Mouse (Mus musculus) heart, embryonic 11.5 days (tissue): ENCODE measurements at regions not wholly inside any gene's neighbourhood (a gene's known extent, or its start where the extent isn't known, plus 50 kb on each side); places are given as distances from the start of the nearest gene placed in this dataset.

ENCODE experiments used
- ATAC-seq: fragments of 200-750 bp; cut with Nextera tagmentation; replicated peaks from 2 replicates; pipeline ENCODE4 v1.8.0; 2017; ENCODE audit warnings: moderate library complexity; ENCODE audit not compliant: insufficient number of reproducible peaks, low FRiP score, low TSS enrichment
- H3K27ac ChIP-seq: fragments of 300-500 bp; sonication (generic); 2 replicates; pipeline ENCODE4 v1.5.1; 2014; ENCODE audit warnings: mild to moderate bottlenecking, low read depth, low read length
- H3K27me3 ChIP-seq: fragments of 300-500 bp; sonication (generic); 2 replicates; pipeline ENCODE4 v1.6.1; 2014; ENCODE audit warnings: mild to moderate bottlenecking, low read length, mixed read lengths; ENCODE audit not compliant: control insufficient read depth, insufficient read depth
- H3K36me3 ChIP-seq: fragments of 300-500 bp; sonication (generic); 2 replicates; pipeline ENCODE4 v1.6.1; 2014; ENCODE audit warnings: mild to moderate bottlenecking, low read length, moderate library complexity, mixed read lengths; ENCODE audit not compliant: control insufficient read depth, insufficient read depth
- H3K4me1 ChIP-seq: fragments of 300-500 bp; sonication (generic); 2 replicates; pipeline ENCODE4 v1.6.1; 2014; ENCODE audit warnings: low read length; ENCODE audit not compliant: control insufficient read depth, insufficient read depth
- H3K4me2 ChIP-seq: fragments of 300-500 bp; sonication (generic); 2 replicates; pipeline ENCODE4 v1.6.1; 2014; ENCODE audit warnings: mild to moderate bottlenecking, moderate library complexity
- H3K4me3 ChIP-seq: fragments of 300-500 bp; sonication (generic); 2 replicates; pipeline ENCODE4 v1.5.1; 2014; ENCODE audit warnings: low read depth, low read length
- H3K9ac ChIP-seq: fragments of 300-500 bp; sonication (generic); 2 replicates; pipeline ENCODE4 v1.6.1; 2014; ENCODE audit warnings: mild to moderate bottlenecking, low read depth, low read length, moderate library complexity
- H3K9me3 ChIP-seq: fragments of 300-500 bp; sonication (generic); replicated peaks from 2 replicates; pipeline ENCODE4 v1.6.1; 2016; ENCODE audit warnings: low read length; ENCODE audit not compliant: control insufficient read depth
- WGBS: fragments of 180-500 bp; shearing (Covaris S2); extraction: QIAGEN DNeasy Blood & Tissue Kit; methylation state at CpG from one replicate; pipeline ENCODE4 v1.1.7; 2014; ENCODE audit not compliant: insufficient replicate concordance; 5-methylcytosine and 5-hydroxymethylcytosine counted together

DNA sequence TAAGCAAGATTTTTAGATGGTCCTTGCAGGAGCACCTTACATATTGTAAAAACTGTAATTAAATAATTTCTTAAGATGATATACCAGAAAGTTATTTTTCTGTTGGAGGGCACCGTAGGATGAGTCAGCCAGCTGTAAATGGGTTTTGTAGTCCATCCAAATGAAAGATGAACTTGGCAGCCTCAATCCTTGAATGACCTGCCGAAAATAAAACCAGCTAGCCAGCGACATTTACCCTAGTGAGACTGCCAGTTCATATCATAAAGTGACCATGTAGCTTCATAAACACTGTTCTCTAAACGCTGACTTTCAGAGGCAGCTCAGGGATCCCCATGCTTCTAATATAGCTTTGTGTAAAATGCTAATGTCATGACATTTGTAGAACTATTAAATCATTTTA, 127.8 kb downstream of the Cavin4 start:
- no peaks in the 10 kb centered on the region for H3K4me1 ChIP-seq
- 86% methylated on average over 4 of the region's 4 CpGs for WGBS
- no peaks in the 10 kb centered on the region for H3K9me3 ChIP-seq
- no peaks in the 10 kb centered on the region for H3K36me3 ChIP-seq
- ATAC-seq = no peak
- no peaks in the 10 kb centered on the region for H3K27me3 ChIP-seq
- H3K4me2 ChIP-seq = no peak overlapping the region
- H3K27ac ChIP-seq = no peak overlapping the region
- no peak overlapping the region for H3K9ac ChIP-seq
- no peak overlapping the region for H3K4me3 ChIP-seq

DNA sequence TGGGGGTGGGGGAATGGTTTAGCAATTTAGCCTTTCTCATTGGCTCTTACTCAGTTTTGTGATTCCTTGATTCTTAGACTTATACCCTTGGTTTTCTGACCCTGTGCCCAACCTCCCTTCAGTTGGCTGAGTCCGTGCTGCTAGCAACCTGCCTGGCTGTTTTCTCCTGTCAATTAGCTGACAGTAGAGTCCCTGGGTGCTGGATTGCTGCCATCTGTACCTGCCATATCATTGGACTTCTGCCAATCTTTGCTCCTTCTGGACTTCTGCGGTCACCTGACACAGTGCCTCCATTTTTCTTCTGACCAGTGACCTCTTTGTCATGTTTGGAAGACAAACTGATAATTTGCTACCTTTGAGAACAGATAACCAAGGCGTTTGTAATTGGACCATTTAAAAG, 140.5 kb downstream of the Cavin4 start:
- Histone ChIP-seq H3K4me2 (no peak overlapping the region), H3K36me3 (no peaks in the 10 kb centered on the region), H3K27ac (no peak overlapping the region), H3K4me1 (no peaks in the 10 kb centered on the region), H3K9me3 (no peaks in the 10 kb centered on the region), H3K4me3 (no peak overlapping the region), H3K27me3 (no peaks in the 10 kb centered on the region), H3K9ac (no peak overlapping the region)
- ATAC-seq = no peak
- WGBS = 55% methylated on average over 3 of the region's 3 CpGs

DNA sequence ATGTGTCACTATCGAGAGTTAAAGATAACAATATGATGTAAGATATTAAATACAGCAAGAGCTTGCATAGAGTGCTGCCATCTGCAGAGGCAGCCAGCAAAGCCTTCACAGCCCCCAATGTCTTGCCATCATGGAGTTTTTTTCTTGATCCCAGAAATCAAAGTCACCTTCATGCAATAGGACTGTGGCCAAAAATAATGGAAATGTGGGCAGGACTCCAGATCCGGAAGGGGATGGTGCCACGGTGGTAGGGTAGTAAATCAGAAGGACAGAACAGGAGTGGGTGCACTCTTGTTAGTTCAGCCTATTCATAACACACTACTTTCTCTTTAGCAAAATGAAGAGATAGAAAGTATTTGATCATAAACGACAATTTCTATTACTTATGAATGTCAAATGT, 145.3 kb downstream of the Cavin4 start:
- WGBS = 81% methylated on average over 4 of the region's 4 CpGs
- Histone ChIP-seq H3K36me3 (no peaks in the 10 kb centered on the region), H3K27me3 (no peaks in the 10 kb centered on the region), H3K4me1 (no peaks in the 10 kb centered on the region), H3K9me3 (no peaks in the 10 kb centered on the region), H3K4me3 (no peak overlapping the region), H3K27ac (no peak overlapping the region), H3K4me2 (no peak overlapping the region), H3K9ac (no peak overlapping the region)
- no peak for ATAC-seq

DNA sequence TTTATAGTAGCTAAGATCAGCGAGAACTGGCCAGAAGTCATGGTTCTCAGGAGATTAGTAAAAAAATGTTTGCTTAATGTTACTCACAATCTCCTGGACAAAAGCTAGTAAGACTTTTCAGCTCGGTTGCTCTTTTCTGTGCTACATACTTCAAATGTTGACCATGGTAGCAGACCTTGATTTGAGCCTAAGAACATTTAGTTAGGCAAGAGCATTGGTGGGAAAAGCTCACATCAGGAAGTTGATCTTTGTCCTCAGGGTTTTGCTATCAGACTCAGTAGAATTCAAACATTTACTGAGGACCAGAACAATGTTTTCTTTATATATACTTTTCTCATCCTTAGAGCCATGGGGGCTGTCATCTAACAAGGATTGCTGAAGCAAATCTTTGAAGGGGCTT, 170.4 kb downstream of the Cavin4 start:
- no peak for ATAC-seq
- Histone ChIP-seq H3K4me2 (no peak overlapping the region), H3K9me3 (no peaks in the 10 kb centered on the region), H3K4me1 (no peaks in the 10 kb centered on the region), H3K4me3 (no peak overlapping the region), H3K9ac (no peak overlapping the region), H3K27ac (no peak overlapping the region), H3K27me3 (no peaks in the 10 kb centered on the region), H3K36me3 (no peaks in the 10 kb centered on the region)
- WGBS = 61% methylated on average over 2 of the region's 2 CpGs

DNA sequence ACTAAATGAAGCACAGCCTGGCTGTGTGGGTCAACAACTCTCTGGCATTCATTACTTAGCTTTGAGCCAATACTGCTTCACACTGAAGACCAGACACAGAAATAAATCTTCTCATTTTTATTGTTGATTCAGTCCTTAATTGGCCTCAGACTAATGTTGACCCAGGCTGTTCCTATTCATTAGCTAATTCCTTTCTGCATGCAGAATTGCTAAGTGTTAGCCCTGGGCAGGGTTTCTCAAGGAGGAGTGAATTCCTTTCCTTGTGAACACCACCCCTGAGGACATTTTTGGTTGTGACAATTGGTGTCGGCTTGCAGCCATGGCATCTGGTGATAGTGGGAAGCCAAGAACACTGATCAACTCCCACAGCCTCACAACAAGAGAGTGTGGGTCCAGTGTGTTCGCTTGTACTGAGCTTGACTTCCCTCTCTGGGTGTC, 179.5 kb downstream of the Cavin4 start:
- H3K4me2 ChIP-seq = no peak overlapping the region
- H3K9ac ChIP-seq = no peak overlapping the region
- WGBS = 54% methylated on average over 2 of the region's 2 CpGs
- no peak overlapping the region for H3K4me3 ChIP-seq
- H3K9me3 ChIP-seq = no peaks in the 10 kb centered on the region
- H3K4me1 ChIP-seq = no peaks in the 10 kb centered on the region; the same call in 1 of the 2 replicates
- H3K27ac ChIP-seq = no peak overlapping the region
- H3K27me3 ChIP-seq = no peaks in the 10 kb centered on the region
- H3K36me3 ChIP-seq = no peaks in the 10 kb centered on the region
- no peak for ATAC-seq

DNA sequence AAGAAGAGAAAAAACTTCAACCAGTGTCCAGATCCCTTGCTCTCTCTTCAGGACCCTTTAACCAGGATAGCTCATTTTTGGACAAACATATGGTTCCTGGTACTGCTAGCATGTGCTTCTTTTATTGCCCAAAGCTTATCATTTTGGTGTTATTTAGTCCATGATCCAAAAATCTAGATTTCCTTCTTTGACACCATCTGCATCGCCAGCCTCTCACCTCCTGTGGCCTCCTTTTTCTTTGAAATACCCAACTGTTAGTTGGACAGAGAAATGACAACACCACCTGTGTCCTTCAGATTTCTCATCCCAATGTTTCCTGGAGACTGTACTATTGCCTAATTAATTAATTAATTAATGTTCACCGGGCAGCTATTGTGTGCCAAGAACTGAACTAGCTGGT, 188.0 kb upstream of the Plppr1 start:
- H3K9me3 ChIP-seq = no peaks in the 10 kb centered on the region
- no peaks in the 10 kb centered on the region for H3K27me3 ChIP-seq
- H3K4me2 ChIP-seq = no peak overlapping the region
- ATAC-seq = no peak
- H3K36me3 ChIP-seq = no peaks in the 10 kb centered on the region
- H3K9ac ChIP-seq = no peak overlapping the region
- no peak overlapping the region for H3K4me3 ChIP-seq
- no peaks in the 10 kb centered on the region for H3K4me1 ChIP-seq
- 82% methylated on average over 2 of the region's 2 CpGs for WGBS
- H3K27ac ChIP-seq = no peak overlapping the region

DNA sequence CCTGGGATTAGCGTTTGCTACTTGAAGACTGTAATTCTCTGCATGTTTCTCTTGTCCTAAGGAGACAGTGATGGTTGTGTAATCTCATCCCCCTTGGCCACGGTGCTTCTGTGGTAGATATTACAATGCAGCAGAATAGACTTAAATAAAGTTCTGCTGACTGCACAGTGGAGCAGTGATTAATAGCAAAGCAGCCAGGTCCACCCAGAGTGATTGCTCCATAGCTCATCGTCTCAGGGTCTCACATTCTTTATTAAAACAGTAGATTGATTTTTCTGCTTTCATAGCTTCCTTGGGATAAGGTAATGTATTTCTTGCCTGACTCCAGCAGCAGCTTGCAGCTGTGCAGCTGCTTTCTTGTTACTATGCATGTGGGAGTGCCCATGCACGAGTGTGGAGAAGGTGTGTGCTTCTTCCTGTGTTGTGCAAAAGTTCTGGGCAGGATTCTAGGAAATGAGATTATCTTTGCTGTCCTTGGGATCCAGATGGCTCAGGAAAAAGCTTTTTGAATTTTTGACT, 169.9 kb upstream of the Plppr1 start:
- H3K9me3 ChIP-seq = no peaks in the 10 kb centered on the region
- H3K27me3 ChIP-seq = no peaks in the 10 kb centered on the region
- no peaks in the 10 kb centered on the region for H3K36me3 ChIP-seq
- H3K9ac ChIP-seq = no peak overlapping the region
- H3K4me3 ChIP-seq = no peak overlapping the region
- no peak overlapping the region for H3K27ac ChIP-seq
- WGBS = 59% methylated on average over 4 of the region's 4 CpGs
- no peak for ATAC-seq
- H3K4me2 ChIP-seq = no peak overlapping the region
- no peaks in the 10 kb centered on the region for H3K4me1 ChIP-seq

DNA sequence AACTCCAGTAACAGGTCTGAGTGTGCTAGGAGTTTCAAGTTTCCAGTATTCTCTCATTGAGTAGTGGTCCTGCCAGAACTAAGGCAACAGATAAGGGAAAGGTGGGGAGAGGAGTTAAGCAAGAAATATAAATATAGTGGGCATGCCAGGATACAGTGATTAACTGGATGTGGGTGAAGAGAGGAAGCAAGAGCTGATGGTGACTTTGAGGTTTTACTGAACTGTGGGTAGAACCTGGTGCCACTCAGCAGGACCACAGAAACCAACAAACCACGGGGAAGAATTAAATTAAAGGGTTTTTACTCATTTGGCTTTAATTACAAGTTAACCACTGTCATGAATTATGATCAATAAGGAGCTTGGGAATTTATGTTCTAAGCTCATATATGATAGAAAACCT, 154.5 kb upstream of the Plppr1 start:
- Histone ChIP-seq H3K4me1 (no peaks in the 10 kb centered on the region), H3K4me3 (no peak overlapping the region), H3K9ac (no peak overlapping the region), H3K4me2 (no peak overlapping the region), H3K27ac (no peak overlapping the region), H3K36me3 (no peaks in the 10 kb centered on the region), H3K27me3 (no peaks in the 10 kb centered on the region), H3K9me3 (no peaks in the 10 kb centered on the region)
- 69% methylated on average over 1 of the region's 1 CpGs for WGBS
- no peak for ATAC-seq

DNA sequence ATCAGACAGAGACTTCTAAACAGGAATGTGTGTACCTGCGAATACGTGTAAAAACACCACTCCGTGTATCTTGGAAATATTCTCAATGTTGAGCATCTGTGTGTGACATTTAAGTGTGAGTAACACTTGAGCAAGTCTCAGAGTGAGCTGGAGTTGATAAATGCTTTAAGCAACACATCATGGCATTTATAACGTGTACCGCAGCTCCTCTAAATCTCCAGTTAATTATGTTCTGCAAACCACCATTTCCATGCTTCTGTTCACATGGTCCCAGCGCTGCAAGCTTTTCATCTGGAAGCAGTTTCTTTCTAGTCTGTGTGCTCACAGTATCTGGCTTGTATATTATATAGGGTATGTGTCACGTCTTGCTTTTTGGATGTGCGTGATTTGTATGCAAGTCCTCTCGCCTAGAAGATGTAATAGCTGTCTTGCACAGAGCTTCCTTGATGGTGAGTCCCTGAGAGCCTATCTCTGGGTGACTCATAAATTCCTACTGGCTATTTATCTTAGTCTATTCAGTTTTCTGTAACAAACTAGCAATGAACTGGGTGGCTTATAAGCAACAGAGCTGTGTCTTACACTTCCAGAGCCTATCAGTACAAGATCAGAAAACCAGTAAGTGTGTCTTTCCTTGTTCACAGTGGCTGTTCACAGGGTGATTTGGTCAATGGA, 153.7 kb upstream of the Plppr1 start:
- Histone ChIP-seq H3K27ac (no peak overlapping the region), H3K9ac (no peak overlapping the region), H3K4me3 (no peak overlapping the region), H3K4me2 (no peak overlapping the region), H3K9me3 (no peaks in the 10 kb centered on the region), H3K4me1 (no peaks in the 10 kb centered on the region), H3K27me3 (no peaks in the 10 kb centered on the region), H3K36me3 (no peaks in the 10 kb centered on the region)
- 74% methylated on average over 9 of the region's 9 CpGs for WGBS
- ATAC-seq = no peak
